Mouse (Mus musculus): ENCODE results near the gene Cpa1. TPM values are rescaled to one million over a fixed set of nuclear protein-coding genes. Genes with fewer than 3 reads are reported as not detected.

Cpa1 gene
- polyA plus RNA-seq, 1 experiment from 2014 or later: 0.18 TPM

DNA sequence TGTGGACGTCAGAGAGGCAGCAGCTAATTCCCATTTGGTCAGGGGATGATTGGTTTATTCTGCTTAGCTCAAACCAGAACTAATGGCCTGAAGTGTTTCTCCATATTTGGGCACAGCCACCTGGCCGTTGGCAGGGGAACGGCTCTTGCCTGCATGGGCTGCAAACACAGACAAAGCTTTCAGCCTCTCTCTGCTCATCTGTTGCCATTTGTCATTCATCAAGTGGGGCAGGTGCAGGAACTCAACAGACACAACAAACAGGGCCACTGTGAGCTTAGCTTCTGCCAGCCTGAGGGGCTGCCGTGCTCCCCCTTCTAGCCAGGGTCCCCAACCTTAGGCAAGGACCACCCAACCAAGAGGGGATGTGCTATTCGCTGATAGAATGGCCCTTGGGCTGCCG lies 10.9 kb upstream of the Cpa1 start:
- H3K9ac ChIP-seq: no peak overlapping the region
- no peak overlapping the region for H3K4me3 ChIP-seq
- H3K9me3 ChIP-seq: no peaks in the 10 kb centered on the region
- H3K27ac ChIP-seq: no peak overlapping the region
- peak; percentile 75 for ATAC-seq (ENCODE audit: low FRiP score, low read depth)
- no peak overlapping the region for H3K4me2 ChIP-seq (replicated peaks)
- H3K27me3 ChIP-seq (replicated peaks): no peaks in the 10 kb centered on the region
- 36% methylated on average over 6 of the region's 6 CpGs for WGBS
- H3K36me3 ChIP-seq: no peaks in the 10 kb centered on the region
- H3K4me1 ChIP-seq: peaks cover 6% of the 10 kb centered on the region

DNA sequence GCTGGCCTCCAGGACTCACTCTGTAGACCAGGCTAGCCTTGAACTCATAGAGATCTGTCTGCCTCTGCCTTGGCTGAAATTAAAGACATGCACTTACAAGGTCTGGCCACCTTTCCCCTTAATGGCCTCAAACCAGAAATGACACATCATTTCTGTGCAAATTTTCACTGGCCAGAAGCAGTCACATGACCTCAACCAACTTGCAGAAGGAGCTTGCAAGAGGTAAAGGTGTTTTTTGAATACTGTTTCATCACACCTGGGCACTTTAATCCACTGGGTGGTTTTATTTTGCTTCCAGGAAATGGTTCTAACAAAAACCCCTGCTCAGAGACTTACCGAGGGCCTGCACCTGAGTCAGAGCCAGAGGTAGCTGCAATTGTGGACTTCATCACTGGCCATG lies 9.0 kb upstream of the Cpa1 start:
- 94% methylated on average over 1 of the region's 1 CpGs for WGBS
- no peak for ATAC-seq (ENCODE audit: low FRiP score, low read depth)
- peaks cover 6% of the 10 kb centered on the region for H3K4me1 ChIP-seq
- H3K27me3 ChIP-seq (replicated peaks): no peaks in the 10 kb centered on the region
- H3K4me3 ChIP-seq: no peak overlapping the region
- H3K9me3 ChIP-seq: no peaks in the 10 kb centered on the region
- H3K36me3 ChIP-seq: no peaks in the 10 kb centered on the region
- no peak overlapping the region for H3K9ac ChIP-seq
- no peak overlapping the region for H3K27ac ChIP-seq
- no peak overlapping the region for H3K4me2 ChIP-seq (replicated peaks)

DNA sequence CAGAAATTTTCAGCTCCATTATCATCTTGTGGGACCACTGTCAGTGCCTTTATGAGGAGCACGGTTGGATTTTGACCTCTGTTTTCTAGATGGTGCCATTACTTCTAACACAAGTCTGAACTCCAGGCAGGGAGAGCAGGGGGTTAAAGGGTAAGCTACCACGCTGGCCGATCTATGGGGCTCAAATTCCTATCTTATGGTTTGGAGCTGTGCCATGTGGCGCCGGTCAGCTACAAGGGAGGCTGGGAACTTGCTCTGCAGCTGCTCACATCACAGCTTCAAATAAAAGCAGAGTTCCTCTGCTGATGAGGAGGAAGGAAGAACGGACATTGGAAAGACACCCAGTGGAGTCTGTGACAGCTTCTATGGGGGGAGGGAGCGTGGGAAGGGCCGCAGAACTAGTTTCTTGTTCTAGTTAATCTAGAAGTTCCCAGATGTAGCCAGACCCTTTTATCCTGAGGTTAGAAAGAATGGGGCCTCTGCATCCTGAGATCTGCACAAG lies 3.6 kb upstream of the Cpa1 start:
- Histone ChIP-seq H3K4me3 (no peak overlapping the region), H3K9me3 (no peaks in the 10 kb centered on the region), H3K27me3 (replicated peaks) (no peaks in the 10 kb centered on the region), H3K36me3 (no peaks in the 10 kb centered on the region), H3K27ac (0 out of 2 replicates have a peak overlapping the region, but pooled peaks have one; percentile 34), H3K4me2 (replicated peaks) (no peak overlapping the region), H3K4me1 (peaks cover 11% of the 10 kb centered on the region), H3K9ac (no peak overlapping the region)
- 43% methylated on average over 8 of the region's 8 CpGs for WGBS
- ATAC-seq (ENCODE audit: low FRiP score, low read depth): no peak

DNA sequence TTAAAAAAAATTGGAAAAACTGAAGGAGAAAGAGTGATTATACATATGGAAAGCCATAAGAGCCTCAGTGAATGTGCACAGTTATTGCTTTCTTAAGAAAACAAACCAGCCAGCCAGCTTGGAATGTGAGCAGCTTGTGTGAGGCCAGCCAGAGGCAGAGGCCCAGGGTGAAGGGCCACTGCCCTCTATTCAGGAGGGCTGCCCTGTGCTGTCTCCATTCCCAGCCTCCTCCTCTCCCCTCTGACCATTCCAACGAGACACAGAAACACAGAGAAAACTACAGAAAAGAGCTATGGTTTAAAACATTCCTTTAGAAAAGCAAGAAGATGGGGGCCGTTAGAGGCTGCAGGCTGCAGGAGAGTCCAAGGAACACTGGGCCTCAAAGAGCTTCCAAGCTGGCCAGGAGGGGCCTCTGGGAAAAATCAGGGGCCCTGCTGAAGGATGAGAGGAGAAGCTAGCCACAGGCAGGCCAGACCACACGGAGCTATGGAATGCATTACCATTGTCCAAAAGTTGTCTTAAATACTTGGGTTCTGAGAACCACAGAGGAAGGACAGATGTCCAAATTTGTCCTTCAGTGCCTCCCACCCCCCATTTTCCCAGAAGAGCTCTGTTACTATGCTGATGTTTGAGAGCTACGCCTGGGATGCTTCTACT lies 2.7 kb upstream of the Cpa1 start:
- peak overlapping the region; percentile 16; the same call in 1 of the 2 replicates for H3K27ac ChIP-seq
- 21% methylated on average over 4 of the region's 4 CpGs for WGBS
- peaks cover 11% of the 10 kb centered on the region for H3K4me1 ChIP-seq

DNA sequence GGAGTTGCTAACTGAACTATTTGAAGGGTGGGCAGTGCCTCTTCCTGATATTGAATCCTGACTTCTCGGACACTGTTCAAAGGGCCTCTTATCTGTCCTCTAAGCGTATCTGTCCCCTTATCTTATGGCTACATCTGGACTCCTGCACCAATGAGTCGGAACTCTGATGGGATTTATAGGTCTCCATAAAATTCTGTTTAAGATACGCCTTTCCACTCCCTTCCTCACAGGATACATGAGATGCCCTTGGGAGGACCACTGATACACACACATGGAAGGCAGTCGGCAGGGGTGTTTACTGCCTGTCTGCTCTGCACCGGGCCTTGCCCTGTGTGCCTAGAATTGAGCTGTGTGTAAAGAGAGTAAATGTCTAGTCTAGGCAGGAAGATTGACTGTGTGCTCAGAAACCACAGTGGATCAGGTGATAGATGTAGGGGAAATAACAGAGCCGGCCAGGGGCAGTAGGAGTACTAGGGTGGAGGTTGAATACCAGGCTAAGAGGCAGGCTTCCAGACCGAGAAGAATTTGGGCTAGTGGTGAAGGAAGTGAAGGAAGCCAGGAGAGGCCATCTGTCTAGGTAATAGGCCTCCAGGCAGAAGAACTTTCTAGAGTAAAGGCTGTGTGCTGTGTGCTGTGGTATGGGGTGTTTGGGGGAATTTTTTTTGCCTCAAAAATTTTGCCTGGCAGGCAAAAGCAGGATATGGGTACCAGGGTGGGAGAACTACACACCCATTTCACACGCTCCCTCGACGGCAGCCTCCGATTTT lies 4.9 kb downstream of the Cpa1 start:
- peaks cover 9% of the 10 kb centered on the region; the same call in 1 of the 2 replicates for H3K4me1 ChIP-seq
- H3K27me3 ChIP-seq (replicated peaks): no peaks in the 10 kb centered on the region
- H3K36me3 ChIP-seq: no peaks in the 10 kb centered on the region
- no peak overlapping the region for H3K9ac ChIP-seq
- WGBS: 78% methylated on average over 12 of the region's 12 CpGs
- H3K4me2 ChIP-seq (replicated peaks): no peak overlapping the region
- no peaks in the 10 kb centered on the region for H3K9me3 ChIP-seq
- no peak overlapping the region for H3K27ac ChIP-seq
- H3K4me3 ChIP-seq: no peak overlapping the region
- no peak for ATAC-seq (ENCODE audit: low FRiP score, low read depth)

More for the DNA sequence above, 2.7 kb upstream of the Cpa1 start:
- H3K9me3 ChIP-seq: no peaks in the 10 kb centered on the region
- no peak for ATAC-seq (ENCODE audit: low FRiP score, low read depth)
- 0 out of 2 replicates have a peak overlapping the region, but pooled peaks have one; percentile 17 for H3K9ac ChIP-seq
- no peak overlapping the region for H3K4me2 ChIP-seq (replicated peaks)
- no peak overlapping the region for H3K4me3 ChIP-seq
- H3K27me3 ChIP-seq (replicated peaks): no peaks in the 10 kb centered on the region
- H3K36me3 ChIP-seq: no peaks in the 10 kb centered on the region

DNA sequence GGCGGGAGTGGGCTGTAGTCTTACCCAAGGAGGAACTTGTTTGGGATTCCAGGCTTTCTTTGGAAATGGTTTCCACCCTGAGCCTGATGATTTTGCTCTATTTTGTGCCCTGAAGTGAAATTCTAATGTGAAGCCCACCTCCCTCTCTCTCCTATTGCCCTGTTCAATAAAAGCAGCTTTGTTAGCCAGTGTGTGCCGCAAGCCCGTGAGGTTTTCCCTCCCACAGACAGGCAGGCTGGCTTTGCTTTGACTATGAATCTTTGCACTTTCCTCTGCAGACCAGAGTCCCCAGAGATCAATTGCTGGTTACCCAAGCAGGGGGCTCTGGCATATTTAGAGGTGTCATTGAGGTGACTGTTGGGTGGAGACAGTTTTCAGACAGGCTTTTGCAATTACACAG lies 5.4 kb downstream of the Cpa1 start:
- WGBS: 46% methylated on average over 3 of the region's 3 CpGs
- Histone ChIP-seq H3K4me2 (replicated peaks) (no peak overlapping the region), H3K4me1 (peaks cover 10% of the 10 kb centered on the region; the same call in 1 of the 2 replicates), H3K9ac (no peak overlapping the region), H3K4me3 (no peak overlapping the region), H3K36me3 (no peaks in the 10 kb centered on the region), H3K27ac (no peak overlapping the region), H3K27me3 (replicated peaks) (no peaks in the 10 kb centered on the region), H3K9me3 (no peaks in the 10 kb centered on the region)
- ATAC-seq (ENCODE audit: low FRiP score, low read depth): no peak

DNA sequence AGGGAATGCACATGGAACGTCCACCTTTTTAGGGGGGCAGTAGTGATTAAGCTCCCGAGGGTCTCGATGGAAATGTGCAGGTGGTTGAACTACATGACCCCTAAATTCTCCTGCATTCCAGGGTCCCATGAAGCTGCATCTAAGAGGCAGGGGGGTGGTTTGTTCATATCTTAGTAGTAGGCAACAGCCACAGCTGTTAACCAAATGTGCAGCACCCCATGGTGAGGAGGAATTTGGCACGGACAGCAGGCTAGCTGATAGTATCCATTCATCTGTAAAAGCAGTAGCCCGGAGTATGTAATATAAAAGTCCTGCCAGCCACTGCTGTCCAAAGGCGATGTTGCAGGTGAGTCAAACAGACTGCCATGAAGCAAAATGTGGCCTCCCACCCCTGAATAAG lies 6.4 kb downstream of the Cpa1 start:
- H3K4me1 ChIP-seq: peaks cover 17% of the 10 kb centered on the region; the same call in 1 of the 2 replicates
- no peaks in the 10 kb centered on the region for H3K36me3 ChIP-seq
- no peak overlapping the region for H3K4me2 ChIP-seq (replicated peaks)
- H3K9me3 ChIP-seq: no peaks in the 10 kb centered on the region
- no peaks in the 10 kb centered on the region for H3K27me3 ChIP-seq (replicated peaks)
- H3K27ac ChIP-seq: no peak overlapping the region
- H3K9ac ChIP-seq: no peak overlapping the region
- H3K4me3 ChIP-seq: no peak overlapping the region
- WGBS: 63% methylated on average over 6 of the region's 6 CpGs
- no peak for ATAC-seq (ENCODE audit: low FRiP score, low read depth)

DNA sequence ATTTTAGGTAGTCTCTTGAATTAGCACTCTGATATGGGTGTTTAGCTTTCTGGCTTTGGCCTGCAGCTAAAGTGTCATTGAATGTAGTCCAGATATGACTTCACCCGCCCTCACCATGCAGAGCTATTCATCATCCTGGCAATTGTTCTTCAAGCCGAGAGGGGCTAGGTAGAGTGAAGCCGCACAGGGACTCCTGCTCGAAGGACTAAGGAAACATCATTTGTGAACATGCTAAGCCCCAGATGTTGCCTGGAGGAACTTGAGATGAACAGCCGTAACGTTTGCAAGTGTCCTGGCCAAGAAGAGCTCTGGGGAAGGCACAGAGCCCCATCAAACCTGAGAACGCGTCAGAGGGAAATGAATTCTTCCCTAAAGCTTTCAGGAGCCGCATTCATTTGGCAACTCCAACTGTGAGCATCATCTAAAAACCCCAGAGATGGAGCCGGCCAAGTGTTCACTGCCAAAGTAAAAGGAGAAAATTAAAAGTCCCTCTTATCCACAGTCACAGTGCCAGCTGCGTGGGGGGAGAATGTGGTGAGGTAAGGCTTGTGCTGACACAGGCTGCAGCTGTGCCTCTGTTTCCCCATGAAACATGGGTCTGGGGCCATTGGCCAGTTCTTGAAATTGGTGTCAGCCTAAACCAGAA lies 10.8 kb downstream of the Cpa1 start:
- Histone ChIP-seq H3K9ac (no peak overlapping the region), H3K4me2 (replicated peaks) (no peak overlapping the region), H3K4me3 (no peak overlapping the region), H3K27ac (no peak overlapping the region), H3K9me3 (no peaks in the 10 kb centered on the region), H3K36me3 (no peaks in the 10 kb centered on the region), H3K27me3 (replicated peaks) (no peaks in the 10 kb centered on the region), H3K4me1 (peaks cover 33% of the 10 kb centered on the region)
- WGBS: 74% methylated on average over 11 of the region's 11 CpGs
- ATAC-seq (ENCODE audit: low FRiP score, low read depth): no peak

DNA sequence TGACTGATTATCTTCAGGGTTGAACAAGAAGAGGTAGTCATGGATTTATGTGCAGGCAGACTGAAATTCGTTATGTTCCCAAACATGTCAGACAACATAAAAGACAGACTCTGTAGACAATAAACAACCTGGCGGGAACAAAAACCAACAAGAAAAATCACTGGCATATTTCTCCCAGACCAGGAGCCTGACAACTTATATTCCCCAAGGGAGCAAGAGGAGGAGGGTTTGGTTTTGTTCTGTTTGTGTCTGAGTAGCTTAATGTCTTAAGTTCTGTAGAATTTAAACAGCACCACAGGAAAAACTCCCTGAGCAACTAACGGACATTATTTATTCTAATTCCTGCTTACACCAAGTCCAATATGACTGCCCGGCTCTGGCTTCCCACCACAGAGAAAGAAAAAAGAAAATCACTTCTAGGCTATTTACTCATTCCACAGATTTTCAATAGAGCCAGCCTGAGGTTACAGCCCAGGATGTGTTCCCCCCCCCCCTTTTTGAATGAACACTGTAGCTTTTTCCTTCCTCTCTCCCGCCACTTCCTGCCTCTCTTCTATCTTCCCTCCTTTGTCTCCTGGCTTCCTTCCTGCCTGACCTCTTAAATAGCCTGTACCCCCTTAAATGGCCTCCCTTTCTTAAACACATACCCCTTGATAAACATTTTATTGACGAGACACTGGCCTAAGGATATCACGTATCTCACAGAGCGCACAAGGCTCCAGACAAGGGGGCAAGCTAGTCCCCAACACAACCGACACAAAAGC lies 13.6 kb downstream of the Cpa1 start:
- Histone ChIP-seq H3K27ac (peak overlapping the region; percentile 47), H3K27me3 (replicated peaks) (no peaks in the 10 kb centered on the region), H3K4me3 (no peak overlapping the region), H3K4me1 (peaks cover 49% of the 10 kb centered on the region), H3K36me3 (no peaks in the 10 kb centered on the region), H3K9ac (no peak overlapping the region), H3K9me3 (no peaks in the 10 kb centered on the region), H3K4me2 (replicated peaks) (no peak overlapping the region)
- 40% methylated on average over 9 of the region's 9 CpGs for WGBS
- no peak for ATAC-seq (ENCODE audit: low FRiP score, low read depth)

DNA sequence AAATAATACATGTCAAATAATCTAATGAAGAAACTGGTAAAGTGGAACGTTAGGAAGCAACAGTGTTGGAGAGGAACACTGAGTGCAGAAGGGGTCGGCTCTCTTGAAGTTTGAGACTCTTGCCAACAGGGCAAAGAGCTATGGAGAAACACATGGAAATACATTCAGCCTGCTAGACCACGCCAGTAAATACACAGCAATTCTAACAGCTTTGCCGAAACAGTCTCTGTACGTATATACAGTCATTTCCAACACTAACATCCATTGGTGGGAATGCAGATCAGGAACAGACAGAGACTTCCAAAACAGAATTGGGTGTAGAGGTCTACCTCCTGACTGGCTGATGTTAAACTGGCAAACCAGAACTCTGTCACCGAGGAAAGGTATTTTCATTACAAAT lies 14.5 kb downstream of the Cpa1 start:
- 75% methylated on average over 6 of the region's 6 CpGs for WGBS
- Histone ChIP-seq H3K36me3 (no peaks in the 10 kb centered on the region), H3K9ac (no peak overlapping the region), H3K27ac (no peak overlapping the region), H3K4me1 (peaks cover 49% of the 10 kb centered on the region), H3K9me3 (no peaks in the 10 kb centered on the region), H3K4me3 (no peak overlapping the region), H3K27me3 (replicated peaks) (no peaks in the 10 kb centered on the region), H3K4me2 (replicated peaks) (no peak overlapping the region)
- no peak for ATAC-seq (ENCODE audit: low FRiP score, low read depth)

DNA sequence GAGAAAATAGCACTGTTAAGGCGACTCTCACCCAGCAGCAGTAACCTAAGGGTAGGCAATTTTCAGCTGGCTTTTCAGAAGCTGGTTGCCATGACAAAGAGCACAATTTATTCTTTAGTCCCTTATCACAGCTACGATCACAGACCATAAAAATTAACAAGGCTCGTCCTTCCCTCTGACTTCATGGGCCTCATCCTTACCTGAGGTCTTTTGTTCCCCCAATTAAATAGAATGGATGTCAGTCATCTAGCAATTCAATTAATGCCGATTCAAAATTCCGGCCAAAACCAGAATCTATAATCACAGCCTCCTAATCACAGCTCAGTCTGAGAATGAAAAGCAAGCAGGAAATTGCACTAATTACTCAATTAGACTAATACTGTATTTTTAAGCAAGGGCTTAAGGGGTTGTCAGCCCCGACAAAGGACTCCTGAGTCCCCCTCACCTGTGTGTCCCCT lies 15.4 kb downstream of the Cpa1 start:
- 26% methylated on average over 6 of the region's 6 CpGs for WGBS
- Histone ChIP-seq H3K27me3 (replicated peaks) (no peaks in the 10 kb centered on the region), H3K4me3 (no peak overlapping the region), H3K36me3 (no peaks in the 10 kb centered on the region), H3K4me2 (replicated peaks) (no peak overlapping the region), H3K9me3 (no peaks in the 10 kb centered on the region), H3K9ac (no peak overlapping the region), H3K4me1 (peaks cover 48% of the 10 kb centered on the region), H3K27ac (peak overlapping the region; percentile 11; the same call in 1 of the 2 replicates)
- peak; percentile 39; the same call in 1 of the 2 replicates for ATAC-seq (ENCODE audit: low FRiP score, low read depth)
